Mouse (Mus musculus) heart, embryonic 14.5 days (tissue): ENCODE results near the gene Gm4981. TPM values are rescaled to one million over a fixed set of nuclear protein-coding genes. Genes with fewer than 3 reads are reported as not detected.

Experiments used
- ATAC-seq: fragments of 200-750 bp; cut with Nextera tagmentation; 2 replicates; pipeline ENCODE4 v1.8.0; 2017; ENCODE audit warnings: low read depth, moderate TSS enrichment; ENCODE audit not compliant: insufficient number of reproducible peaks, insufficient read depth, low FRiP score
- H3K27ac ChIP-seq, 2 experiments: fragments of 200-500 bp in 1 of 2; fragments of 300-500 bp in 1 of 2; sonication (generic) in 1 of 2; replicated peaks in 1 of 2; 2 replicates each; pipeline ENCODE4 v1.5.1; 2012 to 2014; ENCODE audit warnings: low read depth in 2 of 2, low read length in 2 of 2, control low read depth in 1 of 2, mild to moderate bottlenecking in 1 of 2, mixed read lengths in 1 of 2; ENCODE audit not compliant: control insufficient read depth in 1 of 2, insufficient read depth in 1 of 2
- H3K27me3 ChIP-seq: fragments of 300-500 bp; sonication (generic); 2 replicates; pipeline ENCODE4 v1.6.1; 2014; ENCODE audit warnings: mild to moderate bottlenecking, low read length, control low read depth; ENCODE audit not compliant: control insufficient read depth, insufficient read depth
- H3K36me3 ChIP-seq: fragments of 300-500 bp; sonication (generic); 2 replicates; pipeline ENCODE4 v1.6.1; 2014; ENCODE audit warnings: mild to moderate bottlenecking, control low read depth, low read length, mixed read lengths; ENCODE audit not compliant: control insufficient read depth, insufficient read depth
- H3K4me1 ChIP-seq, 2 experiments: fragments of 200-500 bp in 1 of 2; fragments of 300-500 bp in 1 of 2; sonication (generic) in 1 of 2; 2 replicates each; pipeline ENCODE4 v1.6.1; 2012 to 2014; ENCODE audit warnings: low read length in 2 of 2, control low read depth in 1 of 2, mixed read lengths in 1 of 2; ENCODE audit not compliant: control insufficient read depth in 2 of 2, insufficient read depth in 2 of 2
- H3K4me2 ChIP-seq: fragments of 300-500 bp; sonication (generic); 2 replicates; pipeline ENCODE4 v1.6.1; 2014; ENCODE audit warnings: mild to moderate bottlenecking, low read length
- H3K4me3 ChIP-seq, 2 experiments: fragments of 200-500 bp in 1 of 2; fragments of 300-500 bp in 1 of 2; sonication (generic) in 1 of 2; 2 replicates each; pipeline ENCODE4 v1.5.1; 2012 to 2014; ENCODE audit warnings: low read length in 2 of 2, mild to moderate bottlenecking in 2 of 2, control low read depth in 1 of 2, low read depth in 1 of 2, moderate library complexity in 1 of 2; ENCODE audit not compliant: control insufficient read depth in 1 of 2, insufficient read depth in 1 of 2
- H3K9ac ChIP-seq: fragments of 300-500 bp; sonication (generic); 2 replicates; pipeline ENCODE4 v1.6.1; 2014; ENCODE audit warnings: mild to moderate bottlenecking, low read length
- H3K9me3 ChIP-seq: fragments of 300-500 bp; sonication (generic); 2 replicates; pipeline ENCODE4 v1.6.1; 2016; ENCODE audit warnings: low read length, control low read depth; ENCODE audit not compliant: control insufficient read depth
- WGBS: fragments of 180-500 bp; shearing (Covaris S2); extraction: QIAGEN DNeasy Blood & Tissue Kit; methylation state at CpG from one replicate; pipeline ENCODE4 v1.1.7; 2014; 5-methylcytosine and 5-hydroxymethylcytosine counted together
- polyA plus RNA-seq: library from polyadenylated mRNA; unstranded; fragments of >200 nt; fragmentation: Nextera tagmentation; extraction: Ambion mirVana; gene quantifications from 2 replicates; pipeline ENCODE4 v1.2.1, GENCODE M21; 2014

Gene Gm4981
- polyA plus RNA-seq, 1 experiment from 2014 or later = not detected

DNA sequence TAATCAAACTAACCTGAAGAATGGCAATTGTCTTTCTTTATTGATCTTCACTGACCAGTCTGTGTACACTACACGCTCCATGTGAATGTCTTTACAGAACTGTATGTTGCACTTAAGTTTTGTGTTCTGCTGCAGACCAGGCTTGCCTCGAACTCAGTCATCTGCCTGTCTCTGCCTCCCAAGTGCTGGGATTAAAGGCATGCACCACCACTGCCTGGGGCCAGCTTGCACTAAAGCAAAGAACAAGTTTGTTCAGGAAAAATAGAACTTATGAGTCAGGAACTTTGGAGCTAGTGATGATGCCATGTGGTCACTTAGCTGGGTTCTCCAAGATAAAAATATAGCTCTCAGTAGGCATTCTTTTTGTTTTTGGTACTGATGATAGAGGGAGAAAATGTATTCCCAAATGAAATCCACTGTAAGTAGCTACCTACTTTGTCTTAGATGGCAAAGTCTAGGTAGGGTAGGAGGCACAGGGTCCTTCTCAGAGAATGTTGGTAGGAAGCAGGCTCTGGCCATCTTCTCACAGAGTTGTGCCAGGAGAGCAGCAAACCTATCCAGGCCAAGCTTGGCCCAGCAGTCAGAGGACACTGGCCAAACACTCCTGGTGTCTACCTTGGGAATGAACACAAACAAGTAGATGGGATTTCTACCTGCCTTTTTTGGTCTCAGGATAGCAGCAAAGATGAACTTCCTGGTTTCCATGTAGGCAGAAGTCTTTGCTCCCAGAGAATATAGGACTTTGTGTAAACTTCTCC, 26.6 kb downstream of the Gm4981 start:
- 57% methylated on average over 2 of the region's 2 CpGs for WGBS
- no peaks in the 10 kb centered on the region for H3K27me3 ChIP-seq

DNA sequence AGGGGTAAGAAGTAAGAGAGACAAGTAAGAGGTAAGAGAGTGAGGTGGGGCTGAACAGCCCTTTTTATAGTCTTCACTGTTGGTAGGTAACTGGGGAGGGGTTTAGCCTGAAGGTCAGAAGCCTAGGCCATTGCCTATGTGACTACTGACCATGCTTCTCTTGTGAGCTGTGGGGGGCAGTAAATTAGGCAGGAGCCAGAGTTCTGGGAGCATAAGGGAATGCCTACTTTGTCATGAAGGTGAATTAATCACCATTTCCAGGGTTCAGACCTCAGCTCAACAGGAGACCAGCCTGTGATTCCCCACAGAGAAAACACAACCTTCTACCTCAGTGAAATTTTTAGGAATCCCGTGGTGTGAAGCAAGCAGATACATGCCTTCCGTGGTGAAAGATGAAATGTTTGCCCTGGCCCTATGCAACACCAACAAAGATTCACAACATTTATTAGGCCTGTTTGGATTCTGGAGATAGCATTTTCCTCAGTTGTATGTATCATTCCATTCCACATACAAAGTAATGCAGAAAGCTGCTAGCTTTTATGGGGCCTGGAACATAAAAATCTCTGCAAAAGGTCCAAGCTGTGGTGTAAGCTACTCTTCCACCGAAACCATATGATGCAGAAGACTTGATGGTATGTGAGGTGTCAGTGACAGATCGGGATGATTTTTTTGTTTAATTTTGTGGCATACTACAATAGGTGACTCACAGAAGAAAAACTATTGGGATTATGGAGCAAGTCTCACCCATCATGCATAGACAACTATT, 29.7 kb downstream of the Gm4981 start:
- ATAC-seq = no peak

More for the DNA sequence above, 26.6 kb downstream of the Gm4981 start:
- H3K4me2 ChIP-seq = no peak overlapping the region
- H3K9ac ChIP-seq = no peak overlapping the region
- H3K9me3 ChIP-seq = peaks cover 10% of the 10 kb centered on the region; the same call in 1 of the 2 replicates
- H3K4me3 ChIP-seq = no peak overlapping the region
- no peak overlapping the region for H3K27ac ChIP-seq
- ATAC-seq = no peak
- H3K36me3 ChIP-seq = no peaks in the 10 kb centered on the region
- H3K4me1 ChIP-seq = no peaks in the 10 kb centered on the region

DNA sequence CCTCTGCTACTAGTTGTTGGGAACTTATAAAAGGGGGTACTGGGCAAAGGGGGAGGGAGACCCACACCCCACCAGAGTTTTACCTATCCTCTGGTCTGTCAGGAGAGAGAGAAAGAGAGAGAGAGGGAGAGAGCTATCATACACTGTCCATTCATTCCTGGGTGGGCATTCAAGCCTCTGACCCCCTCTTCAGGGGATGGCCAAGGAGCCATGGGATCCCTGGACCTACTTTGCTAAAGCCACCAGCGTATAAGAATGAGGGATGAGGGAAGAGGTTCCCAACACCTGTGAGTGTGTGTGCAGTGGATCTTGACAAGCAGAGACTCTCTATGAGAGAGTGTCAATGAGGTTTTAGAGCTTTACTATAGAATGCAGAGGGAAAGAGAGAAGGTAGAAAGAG, 30.5 kb downstream of the Gm4981 start:
- Histone ChIP-seq H3K4me3 (no peak overlapping the region), H3K4me1 (no peaks in the 10 kb centered on the region), H3K9me3 (peaks cover 9% of the 10 kb centered on the region; the same call in 1 of the 2 replicates), H3K27me3 (no peaks in the 10 kb centered on the region), H3K36me3 (no peaks in the 10 kb centered on the region), H3K27ac (no peak overlapping the region), H3K4me2 (no peak overlapping the region), H3K9ac (no peak overlapping the region)
- 34% methylated on average over 1 of the region's 1 CpGs for WGBS
- ATAC-seq = no peak

More for the DNA sequence above, 29.7 kb downstream of the Gm4981 start:
- Histone ChIP-seq H3K9me3 (peaks cover 9% of the 10 kb centered on the region; the same call in 1 of the 2 replicates), H3K36me3 (no peaks in the 10 kb centered on the region), H3K4me2 (no peak overlapping the region), H3K27me3 (no peaks in the 10 kb centered on the region), H3K9ac (no peak overlapping the region), H3K4me1 (no peaks in the 10 kb centered on the region), H3K27ac (no peak overlapping the region), H3K4me3 (no peak overlapping the region)
- 75% methylated on average over 4 of the region's 4 CpGs for WGBS

Other genes starting within 250 kb of the Gm4981 start
- gene AW822073, start 11.8 kb downstream of the Gm4981 start, polyA plus RNA-seq = not detected in 2 replicates
- not detected in 2 replicates for gene Duxf3, start 4.0 kb downstream of the Gm4981 start, polyA plus RNA-seq
- gene Gcc2, start 18.8 kb upstream of the Gm4981 start, polyA plus RNA-seq = 37.3 and 39.3 TPM in 2 replicates
- 179 and 193 TPM in 2 replicates for gene Lims1, start 86.8 kb upstream of the Gm4981 start, polyA plus RNA-seq
- gene Ranbp2, start 210.2 kb upstream of the Gm4981 start, polyA plus RNA-seq = 23.5 and 26.8 TPM in 2 replicates